Mouse (Mus musculus) granulocyte monocyte progenitor cell, adult 5-6 weeks (primary cell): ENCODE data around the gene Atl1. TPM values are rescaled to one million over a fixed set of nuclear protein-coding genes. Genes with fewer than 3 reads are reported as not detected.

ENCODE experiments used
- ATAC-seq: replicated peaks from 2 replicates; pipeline ENCODE4 v1.8.0; 2016; ENCODE audit warnings: mild to moderate bottlenecking, moderate TSS enrichment, inconsistent platforms; ENCODE audit not compliant: poor library complexity, severe bottlenecking
- total RNA-seq, 2 experiments: library from RNA; stranded (forward) in 1 of 2; stranded (reverse) in 1 of 2; fragments of 200-712, 200-1000 nt in 1 of 2; fragments of >200 nt in 1 of 2; fragmentation: Nextera tagmentation in 1 of 2; gene quantifications; 2 replicates each; pipeline ENCODE4 v1.2.3; 2014 to 2017

Gene Atl1
- total RNA-seq, 2 experiments from 2014 or later: 1.4 TPM; not detected in 1

DNA sequence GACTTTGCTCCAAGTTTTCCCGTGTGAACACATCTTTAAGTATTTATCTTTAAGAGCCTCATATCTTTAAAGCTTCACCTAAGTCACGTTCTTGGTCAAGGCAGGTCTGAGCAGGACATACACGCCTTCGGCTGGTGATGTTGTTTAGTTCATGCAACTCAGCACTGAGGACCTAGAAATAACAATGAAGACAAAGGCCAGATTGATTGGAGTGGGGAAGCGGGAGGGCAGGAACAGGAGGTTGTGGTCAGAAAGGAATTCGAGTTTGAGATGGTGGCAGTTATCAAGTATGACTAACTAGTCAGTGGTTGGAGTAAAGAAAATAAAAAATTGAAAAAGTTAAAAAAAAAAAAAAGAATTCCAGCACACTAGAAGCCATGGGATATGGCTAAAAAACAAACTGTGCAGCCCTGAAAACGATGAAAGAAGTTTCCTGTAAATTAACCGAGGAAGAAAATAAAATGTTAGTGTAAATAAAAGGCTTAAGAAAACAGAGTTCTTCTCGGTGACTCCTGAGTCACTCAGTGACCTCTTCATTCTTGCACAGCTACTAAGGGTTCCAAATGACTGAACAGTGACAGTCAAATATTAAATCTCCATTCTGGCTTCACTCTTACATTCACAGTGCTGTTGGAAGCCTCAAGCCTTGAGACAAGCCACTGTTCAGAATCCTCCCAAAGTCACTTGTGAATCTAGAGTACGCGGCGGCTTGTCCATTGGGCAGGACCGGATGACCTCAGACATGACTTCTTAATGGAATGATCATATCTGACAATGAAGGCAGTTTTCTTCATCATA lies 106.0 kb downstream of the Atl1 start:
- no peak for ATAC-seq

DNA sequence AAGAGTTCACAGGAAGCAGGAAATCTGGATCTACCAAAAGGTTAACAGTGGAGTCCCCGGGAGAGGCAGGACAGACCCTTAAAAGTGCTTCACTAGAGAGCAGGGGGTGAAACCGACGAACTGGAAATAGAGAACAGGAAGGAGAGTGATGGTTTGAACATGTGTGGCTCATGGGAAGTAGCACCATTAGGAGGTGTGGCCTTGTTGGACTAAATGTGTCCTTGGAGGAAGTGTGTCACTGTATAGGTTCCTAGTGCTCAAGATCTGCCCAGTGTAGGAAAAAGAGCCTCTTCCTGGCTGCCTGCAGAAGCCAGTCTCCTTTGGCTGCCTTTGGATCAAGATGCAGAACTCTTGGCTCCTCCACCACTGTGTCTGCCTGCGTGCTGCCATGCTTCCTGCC lies 112.7 kb downstream of the Atl1 start:
- ATAC-seq: peak; percentile 72

DNA sequence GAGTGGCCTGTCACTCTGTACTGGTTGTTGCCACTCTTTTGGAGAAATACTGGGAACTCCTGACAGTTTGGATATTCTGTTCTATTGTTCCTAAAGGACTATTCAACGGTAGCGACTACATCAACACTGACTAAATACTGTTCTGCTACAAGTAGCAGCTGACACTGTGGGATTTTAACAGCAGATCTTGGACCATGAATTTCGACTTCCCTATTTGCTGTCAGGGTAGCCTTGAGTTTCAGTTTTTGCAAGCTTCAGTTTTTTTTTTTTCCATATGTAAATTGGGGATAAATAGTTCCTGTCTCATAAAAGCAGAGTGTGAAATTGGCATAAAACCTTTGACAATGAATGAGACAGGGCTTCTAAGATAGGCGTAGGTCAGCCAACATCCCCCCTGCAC lies 117.9 kb downstream of the Atl1 start:
- peak; percentile 63 for ATAC-seq

DNA sequence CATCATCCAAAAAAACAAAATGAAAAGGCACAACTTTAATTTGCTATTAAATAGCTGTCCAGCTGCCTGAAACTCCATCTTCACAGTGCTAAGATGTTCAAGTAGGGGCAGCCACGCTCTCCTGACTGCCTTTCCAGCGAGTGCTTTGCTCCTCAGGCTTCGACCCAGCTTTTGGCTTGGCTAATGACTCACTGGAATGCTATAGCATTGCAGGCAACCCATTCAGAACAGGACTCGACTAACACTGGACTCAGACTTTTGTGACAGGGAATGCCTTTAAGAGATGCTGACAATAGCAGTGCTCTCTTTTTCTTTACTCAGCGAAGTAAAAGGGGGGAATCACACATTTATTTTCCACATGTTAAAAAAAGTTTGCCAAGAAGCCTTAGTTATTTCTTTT lies 119.3 kb downstream of the Atl1 start:
- ATAC-seq: no peak

DNA sequence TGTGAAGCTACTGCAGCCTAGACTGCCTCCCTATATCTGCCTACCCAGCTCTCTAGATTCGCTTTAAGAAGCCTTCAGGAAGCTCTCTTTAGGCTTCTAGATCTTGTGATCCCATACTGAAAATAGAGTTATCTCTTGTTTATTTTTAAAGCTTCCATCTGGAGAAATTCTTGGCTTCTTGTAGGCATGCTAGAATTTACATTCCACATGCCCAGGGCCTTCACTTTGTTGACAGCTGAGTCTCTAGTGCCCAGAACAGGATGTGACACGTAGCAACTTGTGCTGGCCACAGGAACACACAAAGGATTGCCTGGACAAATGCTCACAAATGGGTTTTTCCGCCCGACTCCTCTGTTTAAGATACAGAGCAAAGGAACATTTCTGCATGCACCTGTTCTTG lies 123.5 kb downstream of the Atl1 start:
- ATAC-seq: no peak

Other genes starting within 250 kb of the Atl1 start
- gene Sos2, start 210.8 kb upstream of the Atl1 start, total RNA-seq (2014; fragmentation: Nextera tagmentation): 44.9 and 46.9 TPM in 2 replicates
- gene Sos2, start 210.8 kb upstream of the Atl1 start, total RNA-seq (2017): 26.1 and 32.1 TPM in 2 replicates
- gene L2hgdh, start 167.7 kb upstream of the Atl1 start, total RNA-seq (2014; fragmentation: Nextera tagmentation): 21.0 and 39.0 TPM in 2 replicates
- gene L2hgdh, start 167.7 kb upstream of the Atl1 start, total RNA-seq (2017): 26.4 and 34.6 TPM in 2 replicates
- 18.9 and 30.4 TPM in 2 replicates for gene Atp5s, start 167.7 kb upstream of the Atl1 start, total RNA-seq (2014; fragmentation: Nextera tagmentation)
- gene Atp5s, start 167.7 kb upstream of the Atl1 start, total RNA-seq (2017): 11.2 and 13.6 TPM in 2 replicates
- not detected in 2 replicates for gene Cdkl1, start 101.3 kb upstream of the Atl1 start, total RNA-seq (2014; fragmentation: Nextera tagmentation)
- gene Cdkl1, start 101.3 kb upstream of the Atl1 start, total RNA-seq (2017): not detected in 2 replicates
- gene Map4k5, start 586 bp downstream of the Atl1 start, total RNA-seq (2014; fragmentation: Nextera tagmentation): 14.8 and 18.8 TPM in 2 replicates
- 16.4 and 24.1 TPM in 2 replicates for gene Map4k5, start 586 bp downstream of the Atl1 start, total RNA-seq (2017)
- gene Sav1, start 94.4 kb downstream of the Atl1 start, total RNA-seq (2014; fragmentation: Nextera tagmentation): 47.7 and 59.2 TPM in 2 replicates
- gene Sav1, start 94.4 kb downstream of the Atl1 start, total RNA-seq (2017): 27.9 and 33.9 TPM in 2 replicates
- 136 and 157 TPM in 2 replicates for gene Nin, start 221.1 kb downstream of the Atl1 start, total RNA-seq (2014; fragmentation: Nextera tagmentation)
- 193 and 259 TPM in 2 replicates for gene Nin, start 221.1 kb downstream of the Atl1 start, total RNA-seq (2017)